Mouse (Mus musculus): ENCODE measurements around the gene H2-Ke6. TPM values are rescaled to one million over a fixed set of nuclear protein-coding genes. Genes with fewer than 3 reads are reported as not detected.
"Not testable (repeated sequence)": the region's sequence is repeated elsewhere in the genome, so short reads cannot be mapped to it uniquely, and the experiment has no call there.

Gene H2-Ke6
- polyA plus RNA-seq, 1 experiment: 127 TPM

GRCm38 (mm10) chr17:33994959-33995358, 32.9 kb downstream of the H2-Ke6 start:
- Histone ChIP-seq H3K27me3 (ENCODE audit: control insufficient read depth, insufficient read depth, low read length) (no peaks in the 10 kb centered on the region), H3K4me1 (replicated peaks; ENCODE audit: control insufficient read depth, insufficient read depth, low read length) (no peaks in the 10 kb centered on the region), H3K36me3 (ENCODE audit: control insufficient read depth, insufficient read depth, low read length) (no peaks in the 10 kb centered on the region), H3K27ac (ENCODE audit: control insufficient read depth, insufficient read depth, low read length) (no peak overlapping the region), H3K4me3 (ENCODE audit: control insufficient read depth, insufficient read depth, low read length) (no peak overlapping the region)
- no peak for DNase-seq
- TF ChIP-seq POLR2A (IDR thresholded peaks at IDR 0.05; ENCODE audit: control insufficient read depth, extremely low read depth, insufficient read depth, low read length, poor library complexity) (no peak), CTCF (IDR thresholded peaks at IDR 0.05; ENCODE audit: borderline replicate concordance, control insufficient read depth, extremely low read depth, insufficient read depth, low read length, poor library complexity) (no peak)
- WGBS: 97% methylated on average over 8 of the region's 8 CpGs

GRCm38 (mm10) chr17:33991788-33992664, 35.8 kb downstream of the H2-Ke6 start:
- 40% methylated on average over 10 of the region's 10 CpGs for WGBS
- DNase-seq: peak; percentile 44
- no peak for TF ChIP-seq CTCF (IDR thresholded peaks at IDR 0.05; ENCODE audit: borderline replicate concordance, control insufficient read depth, extremely low read depth, insufficient read depth, low read length, poor library complexity)
- Histone ChIP-seq H3K36me3 (ENCODE audit: control insufficient read depth, insufficient read depth, low read length) (no peaks in the 10 kb centered on the region), H3K4me3 (ENCODE audit: control insufficient read depth, insufficient read depth, low read length) (no peak overlapping the region), H3K27me3 (ENCODE audit: control insufficient read depth, insufficient read depth, low read length) (no peaks in the 10 kb centered on the region), H3K4me1 (replicated peaks; ENCODE audit: control insufficient read depth, insufficient read depth, low read length) (no peaks in the 10 kb centered on the region), H3K27ac (ENCODE audit: control insufficient read depth, insufficient read depth, low read length) (no peak overlapping the region)

GRCm38 (mm10) chr17:33982136-33982535, 45.7 kb downstream of the H2-Ke6 start:
- peaks cover 28% of the 10 kb centered on the region for H3K4me1 ChIP-seq (replicated peaks; ENCODE audit: control insufficient read depth, insufficient read depth, low read length)
- not testable (repeated sequence) for H3K27ac ChIP-seq (ENCODE audit: control insufficient read depth, insufficient read depth, low read length); H3K4me3 ChIP-seq (ENCODE audit: control insufficient read depth, insufficient read depth, low read length); H3K27me3 ChIP-seq (ENCODE audit: control insufficient read depth, insufficient read depth, low read length); H3K36me3 ChIP-seq (ENCODE audit: control insufficient read depth, insufficient read depth, low read length)
- 11% methylated on average over 8 of the region's 8 CpGs for WGBS
- peak; percentile 78 for DNase-seq
- TF ChIP-seq CTCF (IDR thresholded peaks at IDR 0.05; ENCODE audit: borderline replicate concordance, control insufficient read depth, extremely low read depth, insufficient read depth, low read length, poor library complexity): peak; percentile 77; the same call in 1 of the 2 replicates

- DNase-seq: peak; percentile 86
- H3K27me3 ChIP-seq (ENCODE audit: control insufficient read depth, insufficient read depth, low read length); H3K36me3 ChIP-seq (ENCODE audit: control insufficient read depth, insufficient read depth, low read length): not testable (repeated sequence)
- Histone ChIP-seq H3K4me1 (replicated peaks; ENCODE audit: control insufficient read depth, insufficient read depth, low read length) (peaks cover 28% of the 10 kb centered on the region), H3K4me3 (ENCODE audit: control insufficient read depth, insufficient read depth, low read length) (peak overlapping the region; percentile 62), H3K27ac (ENCODE audit: control insufficient read depth, insufficient read depth, low read length) (peak overlapping the region; percentile 95)
- WGBS: under 1% methylated on average over 27 of the region's 27 CpGs
- TF ChIP-seq CTCF (IDR thresholded peaks at IDR 0.05; ENCODE audit: borderline replicate concordance, control insufficient read depth, extremely low read depth, insufficient read depth, low read length, poor library complexity) (peak; percentile 44; the same call in 1 of the 2 replicates), POLR2A (IDR thresholded peaks at IDR 0.05; ENCODE audit: control insufficient read depth, extremely low read depth, insufficient read depth, low read length, poor library complexity) (peak; percentile 87)
Observed at GRCm38 (mm10) chr17:33981192-33981909, 46.5 kb downstream of the H2-Ke6 start.

GRCm38 (mm10) chr17:33980181-33981035, 47.5 kb downstream of the H2-Ke6 start:
- WGBS: 86% methylated on average over 19 of the region's 19 CpGs
- Histone ChIP-seq H3K27ac (ENCODE audit: control insufficient read depth, insufficient read depth, low read length) (peak overlapping the region; percentile 55), H3K4me3 (ENCODE audit: control insufficient read depth, insufficient read depth, low read length) (no peak overlapping the region), H3K36me3 (ENCODE audit: control insufficient read depth, insufficient read depth, low read length) (no peaks in the 10 kb centered on the region), H3K4me1 (replicated peaks; ENCODE audit: control insufficient read depth, insufficient read depth, low read length) (peaks cover 28% of the 10 kb centered on the region), H3K27me3 (ENCODE audit: control insufficient read depth, insufficient read depth, low read length) (no peaks in the 10 kb centered on the region)
- TF ChIP-seq CTCF (IDR thresholded peaks at IDR 0.05; ENCODE audit: borderline replicate concordance, control insufficient read depth, extremely low read depth, insufficient read depth, low read length, poor library complexity): no peak
- no peak for TF ChIP-seq POLR2A (IDR thresholded peaks at IDR 0.05; ENCODE audit: control insufficient read depth, extremely low read depth, insufficient read depth, low read length, poor library complexity)
- DNase-seq: no peak

- Histone ChIP-seq H3K4me3 (ENCODE audit: control insufficient read depth, insufficient read depth, low read length) (no peak overlapping the region), H3K36me3 (ENCODE audit: control insufficient read depth, insufficient read depth, low read length) (no peaks in the 10 kb centered on the region), H3K27ac (ENCODE audit: control insufficient read depth, insufficient read depth, low read length) (peak overlapping the region; percentile 69), H3K4me1 (replicated peaks; ENCODE audit: control insufficient read depth, insufficient read depth, low read length) (peaks cover 28% of the 10 kb centered on the region), H3K27me3 (ENCODE audit: control insufficient read depth, insufficient read depth, low read length) (no peaks in the 10 kb centered on the region)
- whole genome bisulfite sequencing: 83% methylated on average over 6 of the region's 6 CpGs
- TF ChIP-seq CTCF (IDR thresholded peaks at IDR 0.05; ENCODE audit: borderline replicate concordance, control insufficient read depth, extremely low read depth, insufficient read depth, low read length, poor library complexity) (no peak), POLR2A (IDR thresholded peaks at IDR 0.05; ENCODE audit: control insufficient read depth, extremely low read depth, insufficient read depth, low read length, poor library complexity) (no peak)
- no peak for DNase-seq
Observed at GRCm38 (mm10) chr17:33979512-33980050, 48.3 kb downstream of the H2-Ke6 start.

Measured in thymus, adult 2 months (tissue).